Mouse (Mus musculus) CD4-positive helper T cell, adult 2 months (primary cell): ENCODE measurements around the gene Mtx1.
A peak's percentile ranks its signal among the peaks of the same experiment; 100 is the strongest.

ENCODE experiments used
- DNase-seq: peaks from one replicate; pipeline ENCODE4 v3.0.0-alpha.2; 2012; ENCODE audit warnings: low read depth, missing footprints, low spot score

The Mtx1 gene

DNA sequence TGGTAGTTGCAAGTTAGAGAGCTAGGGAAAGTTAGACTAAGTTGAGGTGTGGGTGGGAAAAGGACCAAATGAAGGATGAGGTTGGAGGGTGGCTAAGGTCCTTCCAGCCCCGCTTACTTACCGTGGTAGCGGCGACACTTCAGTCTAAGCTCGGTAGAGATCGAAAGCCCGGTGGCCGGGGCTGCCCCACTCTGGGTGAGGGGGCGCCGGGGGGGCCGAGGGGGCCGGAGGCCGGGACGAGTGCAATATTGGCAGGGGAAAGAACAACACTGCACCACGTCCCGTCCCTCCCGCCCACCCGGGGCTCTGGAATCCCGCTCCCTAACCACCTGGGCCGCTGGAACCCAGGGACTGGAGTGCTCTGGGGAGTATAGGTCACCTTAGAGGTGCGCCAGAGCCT is at the start of gene Mtx1:
TSS of gene Mtx1 (minus strand) at position 189 of the 400 bp plus-strand sequence.
- DNase-seq, result no peak

DNA sequence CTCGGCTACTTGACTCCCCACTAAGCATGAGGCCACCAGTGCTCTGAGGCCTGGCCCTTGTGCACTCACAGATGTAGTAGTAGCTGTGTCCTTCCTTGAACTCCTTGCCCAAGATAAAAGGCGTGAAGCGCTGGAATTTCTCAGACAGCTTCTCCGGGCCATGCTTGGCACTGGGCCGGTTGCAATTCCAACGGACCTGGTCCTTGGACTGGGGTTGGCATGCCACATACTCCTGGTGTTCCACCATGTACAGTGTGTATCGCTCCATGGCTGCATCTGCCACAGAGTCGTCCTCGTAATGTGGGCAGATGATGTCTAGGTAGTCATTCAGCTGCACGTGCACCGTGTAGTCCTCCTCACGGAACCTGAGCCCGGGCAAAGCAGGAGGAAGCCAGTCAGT is 49.2 kb upstream of the Mtx1 start:
- no peak for DNase-seq

DNA sequence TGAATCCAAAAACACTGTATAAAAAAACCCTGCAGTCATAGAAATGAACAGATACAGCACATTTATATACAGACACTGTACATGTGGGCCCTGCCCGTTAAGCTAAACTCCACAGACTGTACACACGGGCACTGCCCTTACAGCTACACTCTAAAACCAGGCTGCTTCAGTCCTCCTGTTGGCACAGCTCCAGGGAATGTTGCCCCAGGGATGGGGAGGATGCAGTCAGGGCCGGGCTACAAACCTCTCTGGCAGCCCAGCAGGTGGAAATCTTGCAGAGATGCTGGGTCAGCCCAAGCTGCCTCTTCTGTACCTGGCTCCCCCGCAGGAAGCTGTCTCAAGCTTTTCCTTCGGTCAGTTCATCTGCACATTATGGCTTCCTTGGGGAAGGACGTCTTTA is 44.9 kb upstream of the Mtx1 start:
- DNase-seq, result no peak

DNA sequence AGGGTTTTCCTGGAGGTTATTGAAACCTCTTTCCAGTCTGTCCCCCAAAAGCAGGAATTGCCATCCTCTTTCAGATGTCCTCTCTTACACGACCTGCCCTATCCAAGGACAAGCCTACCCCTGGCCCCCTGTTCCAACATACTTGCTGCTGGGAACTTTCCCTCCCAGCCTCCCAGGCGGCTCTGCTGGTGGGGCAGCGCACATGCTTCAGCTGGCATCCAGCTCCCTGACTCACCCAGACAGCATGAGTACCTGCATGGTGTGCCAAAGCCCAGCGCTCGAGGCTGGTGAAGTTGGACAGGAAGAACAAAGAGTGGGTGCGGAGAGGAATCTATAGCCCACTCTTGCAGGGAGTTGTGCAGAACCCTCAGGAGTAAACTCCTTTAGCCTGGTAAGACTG is 44.0 kb upstream of the Mtx1 start:
- no peak for DNase-seq

DNA sequence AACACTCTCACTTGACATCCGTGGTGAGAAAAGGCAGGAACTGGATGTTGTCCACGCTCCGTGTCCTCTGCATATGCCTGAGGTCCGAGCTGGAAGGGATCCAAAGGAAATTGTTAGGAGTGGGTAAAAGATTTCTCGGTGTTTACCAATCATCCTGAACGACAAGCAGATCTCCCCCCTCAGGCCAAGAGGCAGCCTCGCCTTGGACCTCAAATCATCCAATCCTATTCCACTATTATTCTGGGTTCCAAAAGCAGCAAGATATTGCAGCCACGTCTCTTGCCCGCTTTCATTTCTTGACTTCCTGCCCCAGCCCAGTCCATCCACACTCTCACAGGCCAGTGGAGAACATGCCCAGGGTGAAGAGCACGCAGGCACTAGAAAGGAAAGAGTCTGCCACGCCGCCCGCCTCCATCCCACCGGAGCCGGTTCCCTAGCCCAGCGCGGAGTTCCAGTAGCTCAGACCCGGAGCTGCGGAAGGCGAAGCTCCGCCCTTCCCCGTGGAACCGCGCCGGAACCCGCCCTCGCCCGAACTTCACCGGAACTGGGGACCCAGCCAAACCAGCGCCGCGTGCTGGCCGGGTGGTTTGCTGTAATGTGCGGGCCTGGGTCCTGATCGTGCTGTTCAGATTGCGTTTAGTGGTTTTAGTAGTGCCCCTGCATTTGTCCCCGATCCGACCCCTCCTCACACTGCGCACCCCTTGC is 43.3 kb upstream of the Mtx1 start, which contains the start of gene Slc50a1:
TSS of gene Slc50a1 (minus strand) at position 520 of the 705 bp plus-strand sequence.
- DNase-seq, result peak; percentile 81

DNA sequence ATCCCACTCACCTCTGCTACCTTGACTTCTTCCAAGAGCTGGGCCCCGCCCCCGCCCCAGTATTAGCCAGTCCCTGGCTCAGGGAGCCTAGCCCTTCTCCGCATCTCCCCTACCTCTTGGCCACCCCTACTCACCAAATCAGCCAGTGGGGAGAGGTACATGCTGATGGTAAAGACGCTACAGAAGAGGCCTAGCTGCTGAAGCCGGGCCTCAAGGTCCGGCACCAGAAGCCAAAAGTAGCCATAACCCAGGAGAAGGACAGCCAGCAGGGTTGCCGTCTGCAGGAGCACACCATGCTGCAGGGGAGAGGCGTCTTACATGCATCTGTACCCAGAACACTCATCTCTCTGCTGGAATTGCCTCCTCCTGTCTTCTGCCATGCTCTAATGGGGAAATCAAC is 42.0 kb upstream of the Mtx1 start:
- DNase-seq, result no peak

DNA sequence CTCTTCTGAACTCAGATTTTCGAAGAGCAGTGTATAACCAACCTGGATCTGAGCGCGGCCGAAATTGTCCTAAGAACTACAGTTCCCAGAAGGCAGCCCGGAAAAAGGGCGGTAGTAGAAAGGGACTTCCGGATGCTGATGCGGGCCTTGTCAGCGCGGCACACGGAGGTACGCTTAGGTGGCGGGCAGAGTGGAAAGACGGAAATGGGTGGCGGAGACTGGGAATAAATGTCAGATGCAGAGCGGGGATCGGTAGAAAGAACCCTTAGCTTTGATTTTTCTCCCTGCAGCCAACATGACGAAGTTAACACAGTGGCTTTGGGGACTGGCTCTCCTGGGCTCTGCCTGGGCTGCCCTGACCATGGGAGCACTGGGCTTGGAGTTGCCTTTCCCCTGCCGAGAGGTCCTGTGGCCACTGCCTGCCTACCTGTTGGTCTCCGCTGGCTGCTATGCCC is 39.6 kb upstream of the Mtx1 start:
- DNase-seq, result peak; percentile 86

DNA sequence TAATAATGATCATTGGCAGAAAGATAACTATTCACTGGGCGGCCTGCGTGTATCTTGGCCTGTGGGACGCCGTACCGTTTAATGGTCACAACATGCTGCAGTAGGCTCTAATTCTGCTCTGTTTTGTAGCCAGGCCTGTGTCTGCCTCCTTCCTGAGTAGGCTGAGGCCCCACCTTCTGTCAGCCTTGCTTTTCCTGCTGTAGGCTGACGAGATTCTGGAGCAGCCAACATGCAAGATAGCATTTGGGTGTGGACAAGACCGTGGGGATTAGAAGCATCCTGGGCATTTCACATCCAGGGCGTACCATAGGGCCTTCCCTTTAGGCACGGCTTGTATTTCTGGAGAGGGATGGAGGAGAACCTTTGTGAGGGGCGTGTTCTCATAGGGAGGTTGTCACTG is 35.5 kb upstream of the Mtx1 start:
- no peak for DNase-seq

DNA sequence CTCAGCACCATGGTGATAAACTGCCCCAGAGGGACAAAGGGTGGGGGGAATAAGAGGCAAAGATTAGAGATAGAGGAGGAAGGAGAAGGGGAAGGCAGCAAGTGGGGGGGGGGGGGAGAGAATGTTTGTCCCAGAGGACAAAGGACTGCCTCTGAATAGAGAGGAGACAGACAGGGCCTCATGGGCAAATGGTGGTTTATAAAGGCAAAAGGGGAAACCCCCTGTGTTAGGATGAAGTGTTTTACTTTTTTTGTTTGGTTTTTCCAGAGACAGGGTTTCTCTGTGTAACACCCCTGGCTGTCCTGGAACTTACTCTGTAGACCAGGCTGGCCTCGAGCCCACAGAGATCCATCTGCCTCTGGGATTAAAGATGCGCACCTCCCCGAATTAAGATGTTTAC is 33.3 kb upstream of the Mtx1 start:
- DNase-seq, result no peak

DNA sequence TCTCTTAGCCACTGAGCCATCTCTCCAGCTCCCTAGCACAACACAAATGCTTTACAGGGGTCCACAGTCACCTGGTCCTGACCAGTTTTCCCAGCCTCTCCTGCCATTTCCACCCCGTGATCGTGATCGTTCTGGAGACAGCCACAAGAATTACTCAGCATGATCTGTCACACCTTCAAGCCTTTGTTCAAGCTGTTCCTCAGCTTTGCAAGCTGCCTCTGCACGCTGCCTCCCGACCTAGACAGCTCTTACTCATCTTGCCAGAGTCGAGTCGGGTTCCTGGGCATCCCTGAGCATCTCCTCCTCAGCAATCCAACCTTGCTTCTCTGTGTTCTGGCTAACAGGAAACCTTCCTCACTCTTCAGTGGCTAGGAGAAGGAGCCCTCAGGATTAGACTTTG is 32.2 kb upstream of the Mtx1 start, which contains the start of gene Dpm3:
TSS of gene Dpm3 (plus strand) at position 283 of the 400 bp plus-strand sequence.
- no peak for DNase-seq

DNA sequence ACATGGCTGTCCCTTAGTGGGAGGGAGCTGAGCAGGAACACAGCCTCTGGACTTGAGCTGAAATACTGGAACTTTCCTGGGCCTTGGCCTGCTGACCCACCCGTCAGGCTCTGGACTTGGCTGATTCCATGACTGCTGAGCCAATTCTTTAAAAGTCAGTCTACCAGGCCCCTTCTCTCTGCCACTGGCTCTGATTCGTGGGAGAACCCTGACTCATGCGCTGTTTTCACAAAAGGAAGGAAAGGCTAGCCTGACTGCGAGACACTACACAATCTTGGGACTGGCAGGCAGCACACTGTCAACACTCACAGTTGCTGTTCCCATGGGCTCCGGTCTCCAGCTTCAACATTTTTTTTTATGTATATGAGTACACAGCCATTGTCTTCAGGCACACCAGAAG is 29.3 kb upstream of the Mtx1 start:
- DNase-seq, result no peak

DNA sequence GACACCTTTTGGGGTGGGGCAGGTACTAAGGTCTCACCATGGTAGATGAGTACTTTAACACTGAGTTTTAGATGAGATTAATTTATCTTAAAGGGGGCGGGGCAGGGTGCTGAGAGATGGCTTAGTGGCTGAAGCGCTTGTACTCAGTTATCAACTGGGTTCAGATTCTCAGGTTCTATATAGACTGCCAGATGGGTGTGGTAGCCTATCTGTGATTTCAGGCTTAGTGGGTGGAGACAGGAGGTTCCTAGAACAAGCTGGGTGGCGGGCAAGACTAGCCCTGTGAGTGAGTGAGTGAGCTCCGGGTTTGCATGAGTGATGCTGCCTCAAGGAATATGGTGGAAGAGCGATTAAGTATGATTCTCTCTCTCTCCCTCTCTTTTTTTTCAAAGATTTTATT is 28.1 kb upstream of the Mtx1 start:
- no peak for DNase-seq

DNA sequence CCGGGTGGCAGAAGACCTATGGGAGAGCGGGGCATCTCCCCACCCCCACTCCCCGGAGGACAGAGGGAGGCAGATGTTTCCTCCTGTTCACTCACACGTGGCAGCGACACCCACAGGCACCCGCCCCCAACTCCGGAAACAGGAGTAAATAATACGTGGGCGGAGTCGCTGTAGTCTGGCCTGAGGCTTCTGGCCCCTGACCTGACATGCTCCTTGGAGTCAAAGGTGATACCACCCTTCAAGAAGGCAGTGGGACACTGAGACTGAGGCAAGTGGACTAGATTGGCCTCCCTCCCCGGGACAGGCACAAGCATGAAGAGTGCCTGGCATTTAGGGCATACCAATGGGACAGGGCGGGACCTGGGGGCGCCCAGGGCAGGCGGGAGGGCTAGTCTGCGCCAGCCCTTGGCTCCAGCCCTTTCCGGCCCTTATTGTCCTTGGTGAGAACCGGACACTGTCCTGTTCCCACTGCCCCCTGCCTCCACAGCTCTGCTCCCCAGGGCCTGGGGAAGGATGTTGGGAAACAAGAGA is 24.5 kb upstream of the Mtx1 start:
- peak; percentile 65 for DNase-seq

DNA sequence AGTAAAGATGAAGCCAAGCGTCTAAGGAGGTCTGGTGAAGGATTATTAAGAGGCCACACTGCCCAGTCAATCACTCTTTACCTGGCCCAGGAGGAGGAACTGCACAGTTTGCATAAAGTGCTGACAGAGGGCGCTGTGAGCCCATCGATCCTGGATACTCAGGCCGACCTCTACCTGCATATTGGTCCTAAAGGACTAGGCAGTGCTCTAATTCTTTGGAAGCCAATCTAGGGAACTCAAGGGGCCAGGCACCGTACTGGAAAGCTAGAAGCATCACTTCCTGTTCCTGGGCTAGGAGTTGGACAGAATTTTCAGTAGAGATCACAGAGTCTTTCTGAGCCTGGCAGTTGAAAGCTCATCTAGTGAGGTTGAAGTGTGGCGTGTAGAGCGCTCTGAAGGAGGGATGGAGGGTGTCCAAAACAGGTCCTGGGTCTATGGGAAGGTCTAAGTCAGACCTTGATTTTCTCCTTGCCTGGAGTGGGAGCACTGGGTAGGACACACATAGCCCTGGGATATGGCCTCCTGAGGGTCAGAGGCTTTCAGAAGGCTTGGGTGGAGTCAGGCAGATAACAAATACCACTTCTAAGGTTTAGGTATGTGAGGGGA is 23.6 kb upstream of the Mtx1 start:
- peak; percentile 74 for DNase-seq

DNA sequence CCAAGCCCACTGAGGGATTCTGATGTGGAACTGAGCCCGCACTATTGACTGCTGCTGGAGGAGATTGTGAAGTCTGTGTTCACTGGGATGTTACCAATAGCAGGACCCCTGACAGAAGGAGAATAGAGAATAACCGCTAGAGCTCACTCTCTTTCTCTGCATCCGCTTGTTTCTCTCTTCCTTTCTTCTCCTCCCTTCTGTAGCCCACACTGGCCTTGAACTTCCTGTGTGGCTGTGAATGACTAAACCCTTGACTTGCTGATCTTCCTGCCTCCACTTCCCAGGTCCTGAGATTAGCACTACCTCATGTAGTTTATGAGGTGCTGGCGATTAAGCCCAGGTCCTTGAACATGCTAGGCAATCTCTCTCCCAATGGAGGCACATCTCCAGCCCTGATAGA is 20.6 kb upstream of the Mtx1 start:
- DNase-seq, result no peak

DNA sequence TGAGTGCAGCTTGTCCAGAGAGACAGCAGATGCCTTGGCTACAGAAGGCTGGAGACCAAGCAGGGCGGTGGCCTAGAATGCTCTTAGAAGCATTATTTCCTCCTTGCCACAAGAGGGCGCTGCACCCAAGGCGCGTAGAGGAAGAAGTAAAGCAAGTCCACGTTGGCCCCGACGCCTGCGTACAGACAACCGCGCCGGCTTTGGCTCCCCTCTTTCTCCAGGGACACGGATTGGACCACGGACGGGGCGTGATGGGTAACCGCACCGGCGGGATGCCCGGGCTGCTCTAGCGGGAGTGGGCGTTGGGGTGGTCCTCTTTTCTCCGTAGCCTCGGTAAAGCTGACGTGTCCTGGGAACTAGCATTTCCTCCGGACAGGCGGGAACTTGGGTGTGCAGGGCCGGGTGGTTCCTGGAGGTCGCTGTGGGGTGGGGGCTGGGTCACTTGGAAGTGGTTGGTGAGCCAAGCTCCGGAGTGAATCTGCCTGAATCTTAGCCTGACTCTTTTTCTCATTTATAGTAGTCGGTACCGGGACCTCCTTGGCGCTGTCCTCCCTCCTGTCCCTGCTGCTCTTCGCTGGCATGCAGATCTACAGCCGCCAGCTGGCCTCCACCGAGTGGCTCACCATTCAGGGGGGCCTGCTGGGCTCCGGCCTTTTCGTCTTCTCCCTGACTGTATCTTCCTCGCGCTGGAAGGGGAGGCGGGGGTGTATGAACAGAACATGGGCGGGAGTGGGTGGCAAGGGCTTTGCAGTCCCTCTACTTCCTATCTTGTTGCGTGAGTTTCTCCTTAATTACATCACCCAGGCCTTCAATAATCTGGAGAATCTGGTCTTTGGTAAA is 19.6 kb upstream of the Mtx1 start, which contains the start of gene Trim46:
TSS of gene Trim46 (minus strand) at position 49 of the 840 bp plus-strand sequence.
- peak; percentile 89 for DNase-seq

DNA sequence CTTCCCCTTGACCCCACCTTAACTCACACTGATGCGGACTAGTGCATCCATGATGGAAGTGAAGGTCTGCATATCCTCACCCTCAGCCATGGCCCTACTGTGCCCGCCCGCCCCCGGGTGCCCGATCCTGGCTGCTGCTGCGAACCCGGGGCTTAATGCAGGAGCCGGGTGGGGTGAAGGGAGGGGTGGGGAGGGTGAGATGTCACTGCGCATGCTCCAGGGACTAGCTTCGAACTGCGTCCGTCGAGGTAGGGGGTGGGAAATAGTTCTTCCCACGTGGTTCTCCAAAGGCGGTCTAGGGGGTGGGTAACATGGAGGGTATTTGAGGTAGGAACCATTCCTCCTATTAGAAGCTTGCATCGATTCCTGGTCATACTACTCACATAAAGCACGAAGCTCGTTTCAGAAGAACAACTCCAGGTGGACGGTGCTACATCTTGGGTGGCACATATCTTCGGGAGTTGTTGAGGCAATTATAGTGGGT is 18.8 kb upstream of the Mtx1 start, which contains the start of gene Krtcap2:
TSS of gene Krtcap2 (plus strand) at position 279 of the 484 bp plus-strand sequence.
- peak; percentile 76 for DNase-seq

DNA sequence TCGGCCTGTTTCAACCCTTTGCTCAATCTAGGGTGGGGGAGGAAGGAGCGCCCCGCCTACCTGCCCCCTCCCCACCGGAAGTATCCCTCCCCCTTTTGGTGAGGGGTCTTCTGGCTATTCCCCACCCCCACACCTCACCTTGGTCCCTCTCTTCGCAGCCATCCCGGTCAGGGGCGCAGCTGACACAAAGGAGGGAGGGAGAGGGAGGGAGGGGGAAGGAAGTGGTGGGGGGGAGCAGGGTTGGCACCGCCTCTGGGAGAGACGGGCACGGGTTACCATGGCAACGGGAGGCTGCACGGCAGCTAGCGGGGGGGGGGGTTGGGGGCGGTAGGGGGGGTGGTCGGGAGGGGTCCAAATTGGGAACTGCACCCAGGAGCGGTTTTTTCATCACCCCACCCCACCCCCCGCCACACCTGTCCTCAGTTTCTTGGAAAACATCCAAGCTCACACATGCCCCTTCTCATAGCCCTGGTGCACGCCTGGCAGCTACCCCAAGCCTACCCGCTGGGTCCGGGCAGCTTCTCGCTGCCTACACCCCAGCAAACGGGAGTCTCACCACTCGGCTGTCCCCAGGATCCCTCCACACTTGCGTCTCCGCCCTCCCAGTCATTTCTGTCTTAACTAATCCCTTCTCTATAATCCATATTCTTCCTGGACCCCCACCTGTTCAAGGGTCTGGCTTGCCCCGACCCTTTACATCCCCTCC is 18.2 kb upstream of the Mtx1 start:
- peak; percentile 72 for DNase-seq

DNA sequence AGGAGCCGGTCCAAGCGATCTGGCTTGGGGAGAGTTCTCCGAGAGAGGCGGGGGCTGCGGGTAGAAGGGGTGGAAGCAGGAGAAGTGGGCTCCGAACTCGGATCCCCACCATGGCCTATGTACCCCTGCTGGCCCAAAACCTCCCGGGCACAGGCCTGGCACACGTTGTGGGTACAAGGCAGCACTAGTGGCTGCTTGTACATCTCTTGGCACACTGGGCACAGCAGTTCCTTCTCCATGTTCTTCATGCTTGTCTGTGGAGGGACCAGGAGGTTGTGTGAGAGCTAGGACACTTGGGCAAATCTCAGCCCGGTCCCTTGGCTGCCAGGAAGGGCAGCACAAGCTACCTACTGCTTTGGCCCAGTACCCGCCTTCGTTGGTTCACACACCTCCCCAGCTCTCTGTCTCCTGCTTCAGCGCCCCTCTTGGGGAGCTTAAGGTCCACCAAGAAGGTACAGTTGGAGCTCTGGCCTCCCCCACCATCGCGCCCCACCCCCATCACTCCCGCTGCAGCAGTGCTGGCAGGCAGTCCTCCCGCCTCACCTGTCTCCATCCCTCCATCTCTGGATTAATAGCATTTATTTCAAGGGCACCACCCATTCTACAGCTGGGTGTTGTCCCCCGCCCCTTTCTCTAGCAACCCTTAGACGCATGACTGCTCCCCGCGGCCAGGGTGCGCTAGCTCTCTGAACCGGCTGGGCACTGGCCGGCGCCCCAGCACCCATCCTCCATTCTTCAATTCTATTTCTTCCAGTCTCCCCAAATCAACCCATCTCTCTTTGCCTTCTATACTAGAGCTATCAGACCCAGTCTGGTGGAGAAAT is 17.5 kb upstream of the Mtx1 start:
- peak; percentile 54 for DNase-seq

DNA sequence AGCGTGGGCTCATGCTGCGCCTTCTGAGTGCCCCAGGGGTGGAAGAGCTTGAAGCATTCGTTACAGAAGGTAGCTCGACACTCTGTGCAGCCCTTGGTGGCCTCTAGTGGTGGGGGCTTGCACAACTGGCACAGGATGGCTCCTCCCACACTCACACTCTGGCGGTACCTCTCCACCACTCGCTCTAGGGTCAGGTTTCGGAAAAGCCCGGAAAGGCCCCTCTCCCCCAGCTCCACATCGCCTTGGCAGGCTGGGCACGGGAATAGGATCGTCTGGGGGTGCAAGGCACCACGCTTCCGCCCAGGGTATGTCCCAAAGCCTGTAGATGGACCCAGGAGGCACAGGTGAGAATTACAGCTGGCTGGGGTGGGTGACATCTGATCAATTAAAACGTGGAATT is 16.7 kb upstream of the Mtx1 start:
- DNase-seq, result peak; percentile 74
